Mouse (Mus musculus) heart, postnatal 0 days (tissue): Measurements from ENCODE around the gene Zmiz2.

ENCODE experiments used
- CTCF ChIP-seq: IDR thresholded peaks from 2 replicates; pipeline ENCODE4 v1.5.1; 2016; ENCODE audit warnings: antibody characterized with exemption, control low read depth, low read depth
- EP300 ChIP-seq: IDR thresholded peaks from 2 replicates; pipeline ENCODE4 v1.6.1; 2016; ENCODE audit warnings: antibody characterized with exemption, low read depth

GRCm38 (mm10) chr11:6418751-6419150, 29.9 kb downstream of the Zmiz2 start:
- no peak for TF ChIP-seq CTCF
- TF ChIP-seq EP300 = no peak
